Comparison of ENCODE assay signal across 8 mouse cellular contexts in genomic region chr17:88630554-88630948, GRCm38 (mm10). TPM values are rescaled to one million over a fixed set of nuclear protein-coding genes. Genes with fewer than 3 reads are reported as not detected.
A peak's percentile ranks its signal among the peaks of the same experiment; 100 is the strongest.
DNase-seq lines count a peak whose midpoint lies in the region; ATAC-seq lines count a peak whose summit lies in the region.

No protein-coding gene starts in this region.

- H3K4me2 ChIP-seq in embryonic facial prominence, embryonic 15.5 days (replicated peaks), result no peak overlapping the region
- no peak overlapping the region for H3K4me2 ChIP-seq in midbrain, embryonic 12.5 days (replicated peaks)

- 34% methylated on average over 3 of the region's 3 CpGs for WGBS in embryonic facial prominence, embryonic 15.5 days
- WGBS in midbrain, embryonic 12.5 days, result 65% methylated on average over 3 of the region's 3 CpGs

- peaks cover 66% of the 10 kb centered on the region for H3K4me1 ChIP-seq in embryonic facial prominence, embryonic 15.5 days
- H3K4me1 ChIP-seq in midbrain, embryonic 12.5 days, result peaks cover 29% of the 10 kb centered on the region

- DNase-seq in left cerebral cortex, postnatal 4 days, result peak; percentile 41
- DNase-seq in left cerebral cortex, postnatal 14 days (ENCODE audit: low spot score in 2 of 2), result no peak
- peak; percentile 71 for DNase-seq in kidney, adult 9 months
- DNase-seq in spleen, adult 12 weeks (ENCODE audit: low spot score), result no peak
- DNase-seq in retina, postnatal 1 day, result no peak

- H3K9ac ChIP-seq in embryonic facial prominence, embryonic 15.5 days, result no peak overlapping the region
- no peak overlapping the region for H3K9ac ChIP-seq in midbrain, embryonic 12.5 days (replicated peaks)

- no peak overlapping the region for H3K4me3 ChIP-seq in embryonic facial prominence, embryonic 15.5 days (replicated peaks)
- H3K4me3 ChIP-seq in midbrain, embryonic 12.5 days, result no peak overlapping the region

- intact Hi-C loops in left cerebral cortex, postnatal 4 days (cut with DNase I), result loop anchor here (10.0 kb wide), 1 partner anchor 66 kb away; no protein-coding TSS in a partner anchor
- intact Hi-C loops in left cerebral cortex, postnatal 14 days (cut with DNase I), result no loop called here

- no peaks in the 10 kb centered on the region for H3K27me3 ChIP-seq in embryonic facial prominence, embryonic 15.5 days
- H3K27me3 ChIP-seq in midbrain, embryonic 12.5 days, result no peaks in the 10 kb centered on the region

- H3K27ac ChIP-seq in embryonic facial prominence, embryonic 15.5 days (replicated peaks), result peak overlapping the region; percentile 96
- 0 out of 2 replicates have a peak overlapping the region, but pooled peaks have one; percentile 15 for H3K27ac ChIP-seq in midbrain, embryonic 12.5 days (replicated peaks)

- no peak for ATAC-seq in embryonic facial prominence, embryonic 15.5 days (ENCODE audit: insufficient number of reproducible peaks, low FRiP score, low TSS enrichment, low read depth)
- no peak for ATAC-seq in midbrain, embryonic 12.5 days (ENCODE audit: low FRiP score, low read depth)
- no peak for ATAC-seq in activated CD4-positive, CD25-positive, alpha-beta regulatory T cell, adult 4 months

- H3K36me3 ChIP-seq in embryonic facial prominence, embryonic 15.5 days, result 0 out of 2 replicates have a peak, but pooled peaks cover 5% of the 10 kb centered on the region
- H3K36me3 ChIP-seq in midbrain, embryonic 12.5 days, result 0 out of 2 replicates have a peak, but pooled peaks cover 4% of the 10 kb centered on the region

- H3K9me3 ChIP-seq in embryonic facial prominence, embryonic 15.5 days (replicated peaks), result no peaks in the 10 kb centered on the region
- H3K9me3 ChIP-seq in midbrain, embryonic 12.5 days, result no peaks in the 10 kb centered on the region

RNA-seq across cellular contexts. Expression of gene Ston1, which starts 33.1 kb away (rescaled TPM):
- total RNA-seq in left cerebral cortex, postnatal 4 days (2021), result 10 to 100 TPM in 1 of 2 experiments, 1 to 10 TPM in 1; 9.1 to 11.1 TPM
- total RNA-seq in left cerebral cortex, postnatal 14 days (2021), result 1 to 10 TPM; 4.4 to 6.6 TPM
- 5.9 and 7.7 TPM in 2 replicates for polyA plus RNA-seq in embryonic facial prominence, embryonic 15.5 days (2015; fragmentation: Nextera tagmentation; extraction: Ambion mirVana)
- polyA plus RNA-seq in midbrain, embryonic 12.5 days (2016; fragmentation: Nextera tagmentation; extraction: Ambion mirVana), result 1.6 and 2.7 TPM in 2 replicates
- 1 to 10 TPM; 1.1 to 4.4 TPM for polyA plus RNA-seq in activated CD4-positive, CD25-positive, alpha-beta regulatory T cell, adult 4 months (2017; shearing (Covaris generic))

RNA-seq across cellular contexts. Expression of gene Gtf2a1l, which starts 37.9 kb away (rescaled TPM):
- total RNA-seq in left cerebral cortex, postnatal 4 days (2021), result under 1 TPM in 1 of 2 experiments, not detected in 1; 0.38 TPM
- under 1 TPM; 0.51 to 0.70 TPM for total RNA-seq in left cerebral cortex, postnatal 14 days (2021)
- polyA plus RNA-seq in embryonic facial prominence, embryonic 15.5 days (2015; fragmentation: Nextera tagmentation; extraction: Ambion mirVana), result 0.47 and 0.53 TPM in 2 replicates
- 0.21 and 0.64 TPM in 2 replicates for polyA plus RNA-seq in midbrain, embryonic 12.5 days (2016; fragmentation: Nextera tagmentation; extraction: Ambion mirVana)
- under 1 TPM in 1 of 2 experiments, not detected in 1; 0.61 TPM for polyA plus RNA-seq in activated CD4-positive, CD25-positive, alpha-beta regulatory T cell, adult 4 months (2017; shearing (Covaris generic))

Comparison
In these comparisons a context has a peak if more than half of its experiments do, and no peak if none do; other contexts are left out.
1. DNase-seq: peak in left cerebral cortex, postnatal 4 days (single experiment) and kidney, adult 9 months (single experiment); none in left cerebral cortex, postnatal 14 days (0 of 2), spleen, adult 12 weeks (single experiment) and retina, postnatal 1 day (single experiment).